Comparison of ENCODE assay signal across 20 mouse cellular contexts in the genomic region with DNA sequence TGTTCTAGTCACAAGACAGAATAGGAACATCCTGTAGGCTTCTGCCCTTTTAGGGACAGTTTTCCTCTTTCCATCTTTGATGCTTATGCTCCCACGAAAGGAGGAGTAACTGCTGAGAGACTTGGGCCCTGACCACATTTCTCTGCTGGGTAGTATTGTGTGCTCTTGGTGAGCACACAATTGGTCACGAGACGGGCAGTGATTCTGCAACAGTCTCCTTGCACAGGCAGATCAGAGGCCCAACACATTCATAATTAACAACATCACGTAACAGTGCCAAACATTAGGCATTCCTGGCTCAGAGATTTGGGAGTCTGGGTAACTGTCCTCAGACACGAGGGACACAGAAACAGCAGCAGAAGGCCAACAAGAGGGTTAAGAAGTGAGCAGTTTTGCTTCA.
"Had no signal": no experiment of that assay in that cellular context is flagged by ENCODE, and none has a peak within 500 bp of the region (broad histone marks: within the 10 kb centered on the region; RNA-seq: fewer than 3 reads in every experiment).

No protein-coding gene starts in this region.

- H3K27ac ChIP-seq: kidney, postnatal 0 days; layer of hippocampus, adult 2 months; limb, embryonic 10.5 days; limb, embryonic 13.5 days; liver, embryonic 12.5 days; liver, embryonic 15.5 days; lung, embryonic 15.5 days; midbrain, embryonic 10.5 days; neural tube, embryonic 13.5 days had no signal

- H3K4me2 ChIP-seq: limb, embryonic 13.5 days; liver, embryonic 12.5 days; liver, embryonic 15.5 days; lung, embryonic 15.5 days; neural tube, embryonic 13.5 days had no signal

- H3K27me3 ChIP-seq: limb, embryonic 13.5 days; liver, embryonic 12.5 days; liver, embryonic 15.5 days; lung, embryonic 15.5 days; megakaryocyte, embryonic 14.5 days; neural tube, embryonic 13.5 days had no signal

- H3K9ac ChIP-seq: limb, embryonic 13.5 days; liver, embryonic 12.5 days; liver, embryonic 15.5 days; lung, embryonic 15.5 days; neural tube, embryonic 13.5 days had no signal

- H3K36me3 ChIP-seq: limb, embryonic 10.5 days; limb, embryonic 13.5 days; liver, embryonic 12.5 days; liver, embryonic 15.5 days; lung, embryonic 15.5 days; midbrain, embryonic 10.5 days; neural tube, embryonic 13.5 days had no signal

- DNase-seq: kidney, postnatal 25 days; layer of hippocampus, adult 9-11 months; liver; lung, adult 18-20 months; lung, postnatal 10 days; lung, postnatal 36 days; midbrain, embryonic 14.5 days; thymus, adult 18-20 months; thymus, postnatal 14 days; thymus, postnatal 4 days had no signal

- H3K4me3 ChIP-seq: layer of hippocampus, adult 2 months; limb, embryonic 10.5 days; limb, embryonic 13.5 days; liver, embryonic 12.5 days; liver, embryonic 15.5 days; lung, embryonic 15.5 days; megakaryocyte, embryonic 14.5 days; midbrain, embryonic 10.5 days; neural tube, embryonic 13.5 days had no signal

- H3K4me1 ChIP-seq: limb, embryonic 10.5 days; limb, embryonic 13.5 days; liver, embryonic 12.5 days; liver, embryonic 15.5 days; lung, embryonic 15.5 days; midbrain, embryonic 10.5 days had no signal

- H3K9me3 ChIP-seq: limb, embryonic 10.5 days; limb, embryonic 13.5 days; liver, embryonic 12.5 days; liver, embryonic 15.5 days; lung, embryonic 15.5 days; megakaryocyte, embryonic 14.5 days; midbrain, embryonic 10.5 days; neural tube, embryonic 13.5 days had no signal

- ATAC-seq: liver, embryonic 12.5 days had no signal
